Mouse (Mus musculus): ENCODE measurements around the gene Gtf2h3.
"Not testable (repeated sequence)": the region's sequence is repeated elsewhere in the genome, so short reads cannot be mapped to it uniquely, and the experiment has no call there.

Gene Gtf2h3

DNA sequence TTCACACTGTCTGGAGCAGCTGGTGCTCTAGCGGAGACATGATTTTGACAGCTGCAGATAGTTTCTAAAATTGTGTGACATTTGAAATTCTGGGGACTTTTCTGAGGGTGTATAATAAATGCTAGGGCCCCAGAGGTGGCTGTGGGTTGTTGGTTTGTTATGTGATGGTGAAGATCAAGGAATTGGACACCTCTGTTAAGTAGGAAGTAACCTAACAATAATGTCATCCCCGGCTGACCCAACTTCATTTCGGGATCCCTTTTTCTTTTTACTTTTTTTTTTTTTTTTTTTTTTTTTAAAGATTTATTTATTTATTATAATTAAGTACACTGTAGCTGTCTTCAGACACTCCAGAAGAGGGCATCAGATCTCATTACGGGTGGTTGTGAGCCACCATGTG lies 28.2 kb upstream of the Gtf2h3 start:
- H3K27me3 ChIP-seq (ENCODE audit: control insufficient read depth, insufficient read depth, low read length, poor library complexity, severe bottlenecking); DNase-seq (ENCODE audit: low read depth, low spot score): not testable (repeated sequence)
- peaks cover 12% of the 10 kb centered on the region; the same call in 1 of the 2 replicates for H3K36me3 ChIP-seq (ENCODE audit: control insufficient read depth, insufficient read depth, low read length, poor library complexity, severe bottlenecking)

DNA sequence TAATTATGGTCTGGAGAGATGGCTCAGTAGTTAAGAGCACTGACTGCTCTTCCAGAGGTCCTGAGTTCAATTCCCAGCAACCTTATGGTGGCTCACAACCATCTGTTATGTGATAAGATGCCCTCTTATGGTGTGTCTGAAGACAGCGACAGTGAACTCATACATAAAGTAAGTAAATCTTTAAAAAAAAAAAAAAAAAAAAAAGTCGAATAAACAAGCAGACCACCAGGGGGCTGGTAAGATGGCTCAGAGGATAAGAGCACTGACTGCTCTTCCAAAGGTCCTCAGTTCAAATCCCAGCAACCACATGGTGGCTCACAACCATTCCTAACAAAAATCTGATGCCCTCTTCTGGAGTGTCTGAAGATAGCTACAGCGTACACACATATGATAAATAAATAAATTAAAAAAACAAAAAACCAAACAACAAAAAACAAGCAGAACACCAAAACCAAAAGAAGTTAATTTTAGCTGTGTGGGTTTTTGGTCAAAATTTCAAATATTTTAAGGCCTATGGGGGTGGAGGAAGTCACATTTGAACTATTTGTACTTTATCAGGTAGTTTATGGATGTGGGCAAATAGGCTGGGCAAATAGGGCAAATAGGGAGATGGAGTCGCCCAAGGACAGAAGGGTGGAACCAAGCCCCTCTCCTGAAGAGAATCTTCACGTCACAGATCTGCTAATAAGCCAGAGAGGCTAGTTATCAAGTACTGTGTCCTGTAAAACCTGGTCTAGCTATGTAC lies 27.4 kb upstream of the Gtf2h3 start:
- not testable (repeated sequence) for H3K27me3 ChIP-seq (ENCODE audit: control insufficient read depth, insufficient read depth, low read length, poor library complexity, severe bottlenecking); H3K36me3 ChIP-seq (ENCODE audit: control insufficient read depth, insufficient read depth, low read length, poor library complexity, severe bottlenecking)
- DNase-seq (ENCODE audit: low read depth, low spot score): peak; percentile 36

DNA sequence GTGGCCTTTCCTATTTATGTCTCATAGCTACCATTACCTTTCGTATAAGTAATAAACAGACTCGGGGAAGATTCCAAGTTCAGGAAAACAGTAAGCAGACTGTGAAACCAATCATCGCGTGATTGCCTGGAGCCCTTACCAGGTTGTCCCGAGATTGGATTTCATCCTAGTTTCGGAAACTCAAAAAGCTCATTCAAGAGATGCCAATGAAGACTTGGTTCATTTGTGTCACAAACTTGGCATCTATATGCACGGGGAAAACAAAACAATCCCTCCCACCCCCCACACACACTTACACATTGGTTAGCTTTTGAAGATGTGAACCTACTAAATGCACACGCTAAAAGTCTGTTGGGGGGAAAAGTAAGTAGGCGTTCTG lies 26.9 kb upstream of the Gtf2h3 start:
- Histone ChIP-seq H3K36me3 (ENCODE audit: control insufficient read depth, insufficient read depth, low read length, poor library complexity, severe bottlenecking) (peaks cover 14% of the 10 kb centered on the region; the same call in 1 of the 2 replicates), H3K27me3 (ENCODE audit: control insufficient read depth, insufficient read depth, low read length, poor library complexity, severe bottlenecking) (no peaks in the 10 kb centered on the region)
- DNase-seq (ENCODE audit: low read depth, low spot score): no peak

DNA sequence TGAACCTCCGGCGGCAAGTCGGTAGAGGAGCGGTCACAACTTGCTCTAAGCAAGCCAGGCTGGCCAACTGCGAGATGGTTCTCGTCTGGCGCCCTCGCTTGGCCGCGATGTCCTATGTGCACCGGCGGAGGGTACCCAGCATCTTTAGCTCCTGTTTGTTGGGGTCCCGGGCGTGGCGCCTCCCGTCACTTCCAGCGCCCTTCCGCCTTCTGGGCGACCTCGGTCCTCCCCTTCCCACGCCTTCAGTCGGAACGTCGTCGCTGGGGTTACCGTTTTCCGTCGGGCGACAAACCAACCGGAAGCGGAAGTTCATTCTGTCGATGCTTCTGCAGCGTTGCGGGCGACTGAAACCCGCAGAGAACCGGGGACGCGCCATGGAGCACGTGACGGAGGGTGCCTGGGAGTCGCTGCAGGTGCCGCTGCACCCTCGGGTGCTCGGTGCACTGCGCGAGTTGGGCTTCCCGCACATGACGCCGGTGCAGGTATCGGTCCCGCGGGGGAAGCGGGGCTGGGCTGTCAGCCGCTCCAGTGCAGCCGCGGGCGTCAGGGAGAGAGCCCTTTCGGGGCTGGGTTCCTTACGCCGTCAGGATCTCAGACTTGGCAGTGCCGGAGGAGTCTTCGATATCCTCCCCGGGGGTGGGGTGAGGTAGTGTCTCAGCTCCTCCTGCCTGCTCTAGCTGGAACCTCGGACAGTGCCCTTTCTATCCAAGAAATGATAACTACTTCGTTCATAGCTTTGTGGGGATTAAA lies 26.2 kb upstream of the Gtf2h3 start, which contains the start of gene Ddx55:
Gene Ddx55 (plus strand): TSS at position 307 of the 750 bp plus-strand sequence.
- H3K36me3 ChIP-seq (ENCODE audit: control insufficient read depth, insufficient read depth, low read length, poor library complexity, severe bottlenecking): peaks cover 10% of the 10 kb centered on the region; the same call in 1 of the 2 replicates
- DNase-seq (ENCODE audit: low read depth, low spot score): peak; percentile 96
- H3K27me3 ChIP-seq (ENCODE audit: control insufficient read depth, insufficient read depth, low read length, poor library complexity, severe bottlenecking): no peaks in the 10 kb centered on the region

DNA sequence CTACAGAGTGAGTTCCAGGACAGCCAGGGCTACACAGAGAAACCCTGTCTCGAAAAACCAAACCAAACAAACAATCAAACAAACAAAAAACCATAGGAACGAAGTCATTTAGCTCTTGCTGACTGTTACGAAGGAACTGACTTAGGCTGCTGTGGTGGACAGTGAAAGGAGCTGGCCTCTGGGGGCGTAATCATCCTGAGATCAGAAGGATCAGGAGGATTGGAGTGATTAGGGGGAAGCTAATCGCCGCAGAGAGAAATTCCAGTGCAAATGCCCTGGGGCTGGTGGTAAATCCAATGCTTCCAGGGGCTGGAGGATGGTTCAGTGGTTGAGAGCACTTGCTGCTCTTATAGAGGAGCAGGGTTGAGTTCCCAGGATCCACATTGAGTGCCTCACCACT lies 25.3 kb upstream of the Gtf2h3 start:
- Histone ChIP-seq H3K27me3 (ENCODE audit: control insufficient read depth, insufficient read depth, low read length, poor library complexity, severe bottlenecking) (no peaks in the 10 kb centered on the region), H3K36me3 (ENCODE audit: control insufficient read depth, insufficient read depth, low read length, poor library complexity, severe bottlenecking) (peaks cover 13% of the 10 kb centered on the region)
- no peak for DNase-seq (ENCODE audit: low read depth, low spot score)

DNA sequence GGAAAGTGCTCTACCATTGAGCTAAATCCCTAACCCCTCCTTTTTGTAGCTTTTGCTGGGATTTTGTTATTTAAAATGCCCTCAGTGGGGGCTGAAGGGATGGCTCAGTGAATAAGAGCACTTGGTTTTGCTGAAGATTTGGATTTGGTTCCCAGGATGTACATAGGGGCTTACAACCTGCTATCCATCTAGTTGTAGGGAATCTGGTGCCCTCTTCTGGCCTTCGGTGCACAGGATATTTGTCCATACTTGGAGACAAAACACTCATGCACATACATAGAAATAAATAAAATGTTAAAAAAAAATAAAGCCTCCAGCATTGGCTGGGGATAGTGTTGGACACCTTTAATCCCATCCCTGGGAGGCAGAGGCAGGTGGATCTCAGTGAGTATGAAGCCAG lies 23.8 kb upstream of the Gtf2h3 start:
- peaks cover 14% of the 10 kb centered on the region for H3K36me3 ChIP-seq (ENCODE audit: control insufficient read depth, insufficient read depth, low read length, poor library complexity, severe bottlenecking)
- peak; percentile 48 for DNase-seq (ENCODE audit: low read depth, low spot score)
- no peaks in the 10 kb centered on the region for H3K27me3 ChIP-seq (ENCODE audit: control insufficient read depth, insufficient read depth, low read length, poor library complexity, severe bottlenecking)

DNA sequence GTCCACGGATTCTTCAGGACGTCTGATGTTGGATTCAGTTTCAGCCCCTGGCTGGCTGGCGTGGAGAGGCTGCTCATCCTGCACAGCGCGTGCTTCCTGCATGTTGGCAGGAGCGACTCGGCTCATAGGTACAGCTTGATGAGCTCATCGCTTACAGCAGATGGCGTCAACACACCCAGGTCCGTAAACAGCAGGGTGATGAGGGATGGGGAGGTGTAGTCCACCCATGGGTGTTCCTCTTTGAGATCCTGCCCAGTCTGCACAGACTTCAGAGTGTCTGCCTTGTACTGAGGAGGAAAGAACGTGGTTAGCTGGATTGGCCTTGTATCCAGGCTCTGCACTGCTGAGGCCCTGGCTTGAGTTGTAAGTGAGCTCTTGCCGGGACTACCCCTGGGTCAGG lies 7.9 kb upstream of the Gtf2h3 start:
- H3K27me3 ChIP-seq (ENCODE audit: control insufficient read depth, insufficient read depth, low read length, poor library complexity, severe bottlenecking): no peaks in the 10 kb centered on the region
- no peak for DNase-seq (ENCODE audit: low read depth, low spot score)
- peaks cover 31% of the 10 kb centered on the region for H3K36me3 ChIP-seq (ENCODE audit: control insufficient read depth, insufficient read depth, low read length, poor library complexity, severe bottlenecking)

DNA sequence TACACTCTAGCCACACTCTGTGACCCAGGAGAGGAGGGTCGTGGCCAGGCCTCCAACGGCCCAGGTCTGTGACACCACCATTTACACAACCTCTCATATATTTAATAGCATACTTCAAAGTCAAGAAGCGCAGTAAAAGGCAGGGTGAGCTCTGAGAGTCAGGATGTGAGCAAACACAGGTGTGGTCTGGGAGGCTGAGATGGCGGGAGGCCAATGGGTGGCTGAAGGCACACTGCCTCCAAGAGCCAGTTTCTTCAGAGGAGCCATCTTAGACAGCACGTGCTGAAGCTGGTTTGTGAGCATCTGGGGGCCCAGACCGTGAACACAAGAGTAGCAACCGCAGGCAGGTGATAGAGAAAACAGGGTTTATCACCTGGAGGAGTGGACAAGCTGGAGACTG lies 3.5 kb upstream of the Gtf2h3 start:
- no peak for DNase-seq (ENCODE audit: low read depth, low spot score)
- H3K27me3 ChIP-seq (ENCODE audit: control insufficient read depth, insufficient read depth, low read length, poor library complexity, severe bottlenecking): no peaks in the 10 kb centered on the region
- peaks cover 18% of the 10 kb centered on the region for H3K36me3 ChIP-seq (ENCODE audit: control insufficient read depth, insufficient read depth, low read length, poor library complexity, severe bottlenecking)

DNA sequence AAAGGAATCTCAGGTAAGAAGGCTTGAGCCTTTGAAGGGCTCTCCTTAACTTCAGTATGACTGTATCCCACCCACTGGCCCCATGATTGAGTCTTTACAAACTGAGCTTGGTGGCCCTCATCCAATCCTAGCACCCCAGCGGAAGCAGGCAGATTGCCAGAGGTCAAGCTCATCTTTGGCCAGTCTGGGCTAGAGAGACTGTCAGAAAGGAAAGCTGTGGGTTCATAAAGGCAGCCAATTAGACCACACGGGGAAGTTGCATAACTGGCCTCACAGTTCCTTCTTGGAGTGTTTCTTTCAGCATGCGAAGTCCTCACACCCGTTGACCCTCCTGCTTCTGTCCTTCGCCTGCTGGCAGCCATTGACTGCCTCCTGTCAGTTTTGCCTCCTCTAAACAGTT lies 3.6 kb downstream of the Gtf2h3 start:
- no peak for DNase-seq (ENCODE audit: low read depth, low spot score)
- Histone ChIP-seq H3K27me3 (ENCODE audit: control insufficient read depth, insufficient read depth, low read length, poor library complexity, severe bottlenecking) (no peaks in the 10 kb centered on the region), H3K36me3 (ENCODE audit: control insufficient read depth, insufficient read depth, low read length, poor library complexity, severe bottlenecking) (peaks cover 3% of the 10 kb centered on the region; the same call in 1 of the 2 replicates)

DNA sequence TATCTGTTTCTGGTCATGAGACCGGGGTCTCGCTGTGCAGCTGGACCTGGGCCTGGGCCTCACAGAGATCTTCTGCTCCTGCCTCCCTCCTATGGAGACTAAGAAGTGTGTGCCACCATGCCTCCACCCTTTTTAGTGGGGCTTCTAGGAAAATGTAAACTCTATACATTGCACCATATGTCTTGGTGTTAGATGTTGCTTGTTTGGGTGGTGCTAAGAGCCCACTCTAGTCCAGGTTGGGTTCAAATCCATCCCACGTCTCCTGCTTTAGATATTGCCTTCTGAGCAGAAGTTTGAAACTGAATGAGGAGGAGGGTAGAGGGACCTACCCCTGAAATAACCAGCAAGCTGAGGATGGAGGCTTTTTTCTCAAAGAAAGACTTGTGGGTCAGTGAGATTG lies 13.8 kb downstream of the Gtf2h3 start:
- DNase-seq (ENCODE audit: low read depth, low spot score): no peak
- 0 out of 2 replicates have a peak, but pooled peaks cover 3% of the 10 kb centered on the region for H3K36me3 ChIP-seq (ENCODE audit: control insufficient read depth, insufficient read depth, low read length, poor library complexity, severe bottlenecking)
- H3K27me3 ChIP-seq (ENCODE audit: control insufficient read depth, insufficient read depth, low read length, poor library complexity, severe bottlenecking): no peaks in the 10 kb centered on the region

DNA sequence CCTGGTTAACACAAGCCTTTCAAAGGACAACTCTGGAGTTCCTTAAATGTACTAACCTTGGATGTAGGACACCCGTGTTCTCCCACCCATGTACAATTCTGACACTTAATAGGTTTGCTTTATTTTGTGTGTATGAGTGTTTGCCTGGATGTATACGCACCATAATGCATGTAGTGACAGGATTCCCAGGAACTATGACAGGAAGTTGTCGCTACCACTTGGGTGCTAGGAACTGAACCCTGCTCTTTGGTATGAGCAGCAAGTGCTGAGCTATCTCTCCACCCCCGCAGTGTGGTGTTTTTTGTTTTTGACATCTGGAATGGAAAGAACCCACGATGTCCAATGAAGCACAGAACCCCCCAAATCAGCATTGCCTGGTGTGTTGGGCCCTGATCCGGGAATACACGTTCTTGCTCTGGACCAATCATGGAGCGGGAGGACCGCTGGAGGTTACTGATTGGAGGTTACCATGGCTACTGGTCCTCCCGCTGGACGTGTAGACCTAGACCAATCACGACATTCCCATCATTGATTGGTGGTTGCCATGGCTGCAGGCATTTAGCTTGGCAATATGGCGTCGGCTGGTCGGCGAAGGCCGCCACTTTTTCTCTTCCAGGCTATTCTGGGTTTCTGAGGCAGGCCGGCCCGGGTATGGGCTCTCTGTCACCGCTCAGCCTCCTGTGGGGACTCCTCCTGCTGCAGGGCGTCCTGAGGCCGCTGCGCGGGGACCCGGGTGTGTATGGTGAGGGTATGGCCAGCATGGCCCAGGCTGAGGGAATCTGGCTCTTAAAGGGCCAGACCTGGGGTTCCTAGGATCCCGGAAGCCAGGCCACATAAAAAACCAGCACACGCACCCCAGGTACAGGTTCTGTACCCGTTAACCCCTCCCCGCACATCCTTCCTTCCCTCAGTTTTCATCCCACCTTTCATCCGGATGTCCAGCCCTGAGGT lies 19.6 kb downstream of the Gtf2h3 start:
- Histone ChIP-seq H3K36me3 (ENCODE audit: control insufficient read depth, insufficient read depth, low read length, poor library complexity, severe bottlenecking) (0 out of 2 replicates have a peak, but pooled peaks cover 3% of the 10 kb centered on the region), H3K27me3 (ENCODE audit: control insufficient read depth, insufficient read depth, low read length, poor library complexity, severe bottlenecking) (no peaks in the 10 kb centered on the region)
- peak; percentile 85 for DNase-seq (ENCODE audit: low read depth, low spot score)

DNA sequence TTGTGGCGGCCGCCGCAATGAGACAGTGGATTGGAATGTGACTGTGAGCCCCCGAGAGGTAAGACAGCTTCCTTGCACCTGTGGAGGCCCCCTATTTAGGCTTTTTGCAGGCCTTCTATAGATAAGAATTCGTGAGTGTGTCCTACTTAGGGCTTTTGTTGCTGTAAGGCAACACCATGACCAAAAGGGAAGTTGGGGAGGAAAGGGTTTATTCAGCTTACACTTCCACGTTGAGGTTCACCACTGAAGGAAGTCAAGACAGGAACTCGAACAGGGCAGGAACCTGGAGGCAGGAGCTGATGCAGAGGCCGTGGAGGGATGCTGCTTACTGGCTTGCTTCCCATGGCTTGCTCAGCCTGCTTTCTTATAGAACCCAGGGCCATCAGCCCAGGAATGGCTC lies 20.8 kb downstream of the Gtf2h3 start:
- not testable (repeated sequence) for H3K36me3 ChIP-seq (ENCODE audit: control insufficient read depth, insufficient read depth, low read length, poor library complexity, severe bottlenecking); H3K27me3 ChIP-seq (ENCODE audit: control insufficient read depth, insufficient read depth, low read length, poor library complexity, severe bottlenecking); DNase-seq (ENCODE audit: low read depth, low spot score)

DNA sequence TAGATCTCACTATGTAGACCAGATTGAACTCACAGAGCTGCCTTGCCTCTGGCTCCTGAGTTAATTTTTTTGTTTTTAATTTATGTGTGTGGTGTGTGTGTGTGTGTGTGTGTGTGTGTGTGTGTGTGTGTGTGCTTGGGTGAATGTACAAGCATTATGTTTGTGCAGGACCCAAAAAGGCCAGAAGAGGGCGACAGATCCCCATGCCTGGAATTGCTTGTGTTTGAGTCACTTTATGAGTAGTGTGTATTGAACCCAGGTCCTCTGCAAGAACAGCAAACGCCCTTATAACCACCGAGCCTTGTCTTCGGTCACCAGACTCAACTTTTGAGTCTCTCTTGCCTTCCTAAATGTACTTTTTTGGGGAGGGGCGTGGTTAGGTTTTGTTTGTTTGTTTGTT lies 23.4 kb downstream of the Gtf2h3 start:
- no peaks in the 10 kb centered on the region for H3K36me3 ChIP-seq (ENCODE audit: control insufficient read depth, insufficient read depth, low read length, poor library complexity, severe bottlenecking)
- H3K27me3 ChIP-seq (ENCODE audit: control insufficient read depth, insufficient read depth, low read length, poor library complexity, severe bottlenecking): no peaks in the 10 kb centered on the region
- peak; percentile 66 for DNase-seq (ENCODE audit: low read depth, low spot score)

DNA sequence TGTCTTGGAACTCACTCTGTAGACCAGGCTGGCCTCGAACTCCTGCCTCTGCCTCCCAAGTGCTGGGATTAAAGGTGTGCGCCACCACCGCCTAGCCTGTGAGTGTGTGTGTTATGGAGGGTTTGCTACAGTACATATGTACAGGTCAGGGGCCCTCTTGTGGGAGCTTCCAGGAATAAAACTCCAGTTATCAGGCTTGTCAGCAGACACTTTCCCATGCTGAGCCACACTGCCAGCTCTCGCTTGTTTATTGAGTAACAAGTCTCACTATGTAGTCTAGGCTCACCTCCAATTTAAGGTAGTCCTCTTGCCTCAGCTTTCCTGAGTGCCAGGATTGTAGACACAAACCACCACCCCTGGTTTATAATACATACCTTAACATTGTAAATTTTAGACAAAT lies 25.4 kb downstream of the Gtf2h3 start:
- Histone ChIP-seq H3K27me3 (ENCODE audit: control insufficient read depth, insufficient read depth, low read length, poor library complexity, severe bottlenecking) (no peaks in the 10 kb centered on the region), H3K36me3 (ENCODE audit: control insufficient read depth, insufficient read depth, low read length, poor library complexity, severe bottlenecking) (no peaks in the 10 kb centered on the region)
- no peak for DNase-seq (ENCODE audit: low read depth, low spot score)

Data from splenic B cell, adult 2 months (primary cell).